Mouse (Mus musculus) gastrocnemius, adult 2 months (tissue): ENCODE measurements at regions not wholly inside any gene's neighbourhood (a gene's known extent, or its start where the extent isn't known, plus 50 kb on each side); places are given as distances from the start of the nearest gene placed in this dataset.

Experiments used
- DNase-seq: peaks from one replicate; pipeline ENCODE4 v3.0.0; 2022
- H3K27ac ChIP-seq: fragments of 200-600 bp; 2 replicates; pipeline ENCODE4 v1.8.1; 2022; ENCODE audit warnings: mild to moderate bottlenecking
- H3K4me3 ChIP-seq: fragments of 200-600 bp; 2 replicates; pipeline ENCODE4 v1.8.1; 2022; ENCODE audit warnings: mild to moderate bottlenecking, moderate library complexity
- CTCF ChIP-seq: fragments of 200-600 bp; IDR thresholded peaks from 2 replicates; pipeline ENCODE4 v1.8.1; 2022; ENCODE audit warnings: antibody characterized with exemption, mild to moderate bottlenecking, moderate library complexity
- intact Hi-C: fragments of 180-260 bp; cut with DNase I; formaldehyde crosslinking; loops from one replicate; pipeline ENCODE4 v1.15.1; 2025

DNA sequence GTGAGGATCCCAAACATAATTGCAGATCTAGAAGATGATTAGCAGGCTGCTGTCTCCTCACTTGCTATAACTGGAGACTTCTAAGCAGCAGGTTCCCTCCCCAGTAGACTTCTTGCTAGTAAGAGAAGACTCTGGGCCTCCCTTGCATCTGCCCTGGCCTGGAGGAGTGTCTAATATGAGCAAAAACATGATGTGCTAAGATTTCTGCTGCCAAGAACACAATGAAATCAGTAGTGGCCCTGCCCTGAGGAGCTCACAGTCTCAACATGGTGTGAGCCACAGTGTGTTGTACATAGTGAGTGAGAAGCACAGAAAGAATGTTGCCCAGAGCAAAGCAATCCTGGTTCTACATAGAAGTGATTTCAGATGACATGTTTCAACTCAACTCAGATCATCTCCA, 520.1 kb upstream of the Nrp1 start:
- intact Hi-C loops: loop anchor here (10.0 kb wide), 1 partner anchor 526 kb away; no protein-coding TSS in a partner anchor
- peak overlapping the region; percentile 0; the same call in 1 of the 2 replicates for H3K27ac ChIP-seq
- H3K4me3 ChIP-seq: no peak overlapping the region
- peak; percentile 37 for DNase-seq
- TF ChIP-seq CTCF: no peak

- Histone ChIP-seq H3K27ac (no peak overlapping the region), H3K4me3 (no peak overlapping the region)
- TF ChIP-seq CTCF: no peak
- intact Hi-C loops: no loop called here
- no peak for DNase-seq
Observed at GRCm38 (mm10) chr8:127847332-127848018, 510.9 kb upstream of the Nrp1 start.

GRCm38 (mm10) chr8:127849926-127850325, 508.5 kb upstream of the Nrp1 start:
- no peak overlapping the region for H3K4me3 ChIP-seq
- DNase-seq: peak; percentile 20
- intact Hi-C loops: no loop called here
- no peak for TF ChIP-seq CTCF
- peak overlapping the region; percentile 67 for H3K27ac ChIP-seq

DNA sequence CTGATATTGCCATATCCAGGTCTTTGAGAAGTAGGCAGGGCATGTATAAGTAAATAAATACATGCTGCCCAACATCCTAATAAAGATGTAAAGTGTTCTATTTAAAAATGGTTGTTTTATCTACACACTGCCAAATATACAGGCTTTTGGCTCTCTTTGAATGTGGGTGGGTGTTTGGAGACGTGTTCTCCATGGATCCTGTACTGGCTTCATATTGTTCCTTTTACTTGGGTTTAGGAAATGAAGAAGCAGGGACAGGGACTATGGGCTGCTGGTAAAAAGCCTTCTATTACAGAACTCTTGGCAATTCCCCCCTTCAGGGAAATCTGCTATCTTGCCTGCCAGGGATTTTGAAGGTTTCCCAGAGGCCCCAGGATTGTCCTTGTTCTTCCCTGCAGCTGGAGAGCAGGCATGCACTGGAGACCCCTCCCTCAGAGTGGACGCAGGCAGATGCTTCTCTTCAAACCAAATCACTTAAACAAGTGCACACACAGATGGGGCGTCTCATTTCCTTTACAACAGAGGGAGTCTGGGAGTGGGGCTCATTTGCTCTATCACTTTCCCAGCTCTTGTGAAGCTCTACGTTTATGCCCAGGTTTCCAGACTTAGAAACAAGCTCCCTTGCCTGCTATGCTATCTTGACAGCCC, 502.6 kb upstream of the Nrp1 start:
- intact Hi-C loops: no loop called here
- DNase-seq: peak; percentile 22
- TF ChIP-seq CTCF: no peak
- Histone ChIP-seq H3K4me3 (no peak overlapping the region), H3K27ac (peak overlapping the region; percentile 62)

DNA sequence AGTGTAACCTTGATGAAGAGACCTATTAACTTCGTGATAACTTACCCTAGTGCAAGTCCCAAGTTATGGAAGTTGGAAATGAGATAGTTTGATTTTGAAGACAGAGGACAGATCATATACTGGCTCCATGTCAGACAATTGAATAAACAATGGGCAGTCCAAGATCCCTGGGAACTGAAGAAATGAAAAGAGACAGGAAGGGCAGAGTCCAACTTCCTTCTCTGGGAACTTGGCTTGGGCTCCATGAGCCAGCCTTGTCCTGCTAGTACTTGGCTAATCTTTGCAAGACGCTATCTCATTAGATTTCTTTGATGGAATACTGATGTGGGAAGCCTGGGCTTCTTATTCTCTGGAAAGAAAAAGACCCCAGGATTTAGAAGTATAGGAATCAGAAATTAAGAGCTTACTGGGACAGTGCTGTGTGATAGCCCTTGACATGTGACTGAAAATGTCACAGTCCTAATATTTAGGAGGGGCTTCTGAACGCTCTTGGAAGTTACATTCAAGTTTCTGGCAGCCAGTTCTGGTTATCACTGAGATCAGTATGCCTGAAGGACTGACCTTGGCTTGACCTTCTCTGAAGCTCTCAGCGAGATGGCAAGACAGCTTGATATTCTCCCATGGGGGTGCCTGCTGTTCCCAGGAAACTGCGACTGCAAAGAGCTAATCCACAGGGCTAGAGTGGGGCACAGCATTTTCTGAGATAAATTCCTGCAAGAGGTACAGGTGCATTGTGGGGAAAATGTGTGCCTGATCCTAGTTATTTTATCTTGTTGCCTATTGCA, 501.9 kb upstream of the Nrp1 start:
- peak overlapping the region; percentile 62 for H3K27ac ChIP-seq
- TF ChIP-seq CTCF: no peak
- DNase-seq: peak; percentile 26
- intact Hi-C loops: no loop called here
- H3K4me3 ChIP-seq: no peak overlapping the region

GRCm38 (mm10) chr8:127859036-127859435, 499.4 kb upstream of the Nrp1 start:
- Histone ChIP-seq H3K4me3 (no peak overlapping the region), H3K27ac (no peak overlapping the region)
- intact Hi-C loops: no loop called here
- no peak for DNase-seq
- TF ChIP-seq CTCF: no peak

DNA sequence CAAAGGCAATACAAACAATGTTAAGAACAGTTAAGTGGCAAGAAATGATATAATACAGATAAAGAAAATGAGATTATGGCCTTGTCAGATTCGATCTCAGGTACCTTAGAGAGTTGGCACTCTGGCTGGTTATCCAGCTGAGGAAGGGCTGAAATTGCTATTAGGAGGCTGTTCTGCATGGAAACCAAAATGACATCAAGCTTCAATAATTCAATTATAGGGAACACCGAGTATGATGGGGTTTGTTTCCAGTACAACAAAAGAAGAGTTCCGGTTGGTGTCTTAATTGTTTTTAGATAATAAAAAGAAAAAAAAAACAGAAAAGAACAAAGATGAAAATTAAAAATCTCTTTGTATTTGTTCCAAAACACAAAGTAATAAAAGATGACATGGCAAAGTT, 498.0 kb upstream of the Nrp1 start:
- no peak for TF ChIP-seq CTCF
- Histone ChIP-seq H3K27ac (no peak overlapping the region), H3K4me3 (no peak overlapping the region)
- no peak for DNase-seq
- intact Hi-C loops: no loop called here

DNA sequence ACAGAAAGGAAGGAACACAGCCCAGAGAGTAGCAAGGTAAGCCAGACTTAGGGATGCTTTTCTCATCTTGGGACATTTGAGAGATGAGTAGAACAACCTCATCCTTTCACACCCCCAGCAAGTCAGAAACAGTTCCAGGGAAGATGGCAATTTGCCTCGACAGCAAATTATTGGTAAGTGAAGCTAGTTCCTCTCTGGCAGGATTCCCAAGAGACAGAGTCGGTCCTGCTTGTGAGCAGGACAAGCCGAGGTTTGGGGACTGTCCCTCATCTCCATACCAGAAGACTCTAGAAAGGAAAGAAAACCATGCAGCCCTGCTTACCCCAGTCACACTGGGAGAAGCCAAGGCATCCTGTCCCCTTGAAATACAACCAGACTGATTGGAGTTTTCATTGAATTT, 497.5 kb upstream of the Nrp1 start:
- DNase-seq: no peak
- intact Hi-C loops: no loop called here
- TF ChIP-seq CTCF: no peak
- Histone ChIP-seq H3K4me3 (no peak overlapping the region), H3K27ac (no peak overlapping the region)

GRCm38 (mm10) chr8:127884641-127885040, 473.8 kb upstream of the Nrp1 start:
- Histone ChIP-seq H3K4me3 (no peak overlapping the region), H3K27ac (no peak overlapping the region)
- no peak for TF ChIP-seq CTCF
- intact Hi-C loops: no loop called here
- DNase-seq: no peak

- no peak for DNase-seq
- no peak for TF ChIP-seq CTCF
- peak overlapping the region; percentile 63 for H3K27ac ChIP-seq
- intact Hi-C loops: no loop called here
- H3K4me3 ChIP-seq: no peak overlapping the region
Observed at GRCm38 (mm10) chr8:127885211-127885610, 473.2 kb upstream of the Nrp1 start.

- H3K27ac ChIP-seq: peak overlapping the region; percentile 63
- no peak for DNase-seq
- no peak overlapping the region for H3K4me3 ChIP-seq
- intact Hi-C loops: no loop called here
- TF ChIP-seq CTCF: no peak
Observed at GRCm38 (mm10) chr8:127885831-127886230, 472.6 kb upstream of the Nrp1 start.

DNA sequence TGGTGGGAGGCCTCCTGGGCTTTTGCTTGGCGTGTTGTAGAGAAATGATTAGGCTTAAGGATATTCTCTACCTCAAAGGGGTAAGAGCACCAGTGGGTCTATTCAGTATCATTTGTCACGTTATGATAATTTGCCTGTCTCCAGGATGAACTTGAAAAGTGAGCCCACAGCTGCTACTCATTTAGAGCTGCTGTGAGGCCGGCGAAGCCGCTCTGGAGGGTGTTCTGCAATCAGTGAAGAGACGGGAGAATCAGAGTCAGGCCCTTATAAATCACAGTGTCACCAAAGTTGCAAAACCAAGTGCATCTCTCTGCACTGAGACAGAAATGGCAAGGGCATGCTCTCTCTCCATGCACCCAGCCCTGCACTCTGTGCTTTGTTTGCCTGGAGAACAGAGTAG, 467.7 kb upstream of the Nrp1 start:
- intact Hi-C loops: no loop called here
- no peak overlapping the region for H3K4me3 ChIP-seq
- no peak for DNase-seq
- no peak overlapping the region for H3K27ac ChIP-seq
- no peak for TF ChIP-seq CTCF

DNA sequence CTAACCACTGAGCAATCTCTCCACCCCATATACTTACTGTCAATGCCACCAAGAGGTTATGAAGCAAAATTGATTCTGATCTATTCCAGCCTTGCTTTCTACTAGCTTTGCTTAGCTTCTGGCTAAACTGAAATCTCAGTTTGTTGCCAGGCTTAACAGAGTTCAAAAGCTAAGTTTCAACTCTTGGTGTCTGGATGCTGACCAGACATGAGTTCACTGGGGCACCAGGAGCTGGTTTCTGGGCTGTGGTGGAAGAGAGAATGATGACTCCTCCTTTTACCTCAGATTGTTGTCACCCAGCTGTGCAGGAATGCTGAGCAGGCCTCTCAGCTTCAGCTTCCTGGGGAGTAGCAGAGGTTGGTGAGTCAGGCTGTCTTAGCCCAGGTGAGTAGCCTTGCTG, 464.1 kb upstream of the Nrp1 start:
- DNase-seq: no peak
- TF ChIP-seq CTCF: no peak
- intact Hi-C loops: no loop called here
- H3K4me3 ChIP-seq: no peak overlapping the region
- H3K27ac ChIP-seq: no peak overlapping the region
